Mouse (Mus musculus): ENCODE results near the gene Hspa2. TPM values are rescaled to one million over a fixed set of nuclear protein-coding genes. Genes with fewer than 3 reads are reported as not detected.

Gene Hspa2
- polyA plus RNA-seq (2016; fragmentation: Nextera tagmentation; extraction: Ambion mirVana), result 4.8 and 4.9 TPM in 2 replicates

- H3K27ac ChIP-seq, result peak within 1 kb of the TSS; percentile 92
- H3K4me3 ChIP-seq, result peak within 1 kb of the TSS; percentile 79
- no peaks in the 10 kb centered on the region for H3K36me3 ChIP-seq
- peaks cover 35% of the 10 kb centered on the region for H3K4me1 ChIP-seq
- H3K9me3 ChIP-seq (replicated peaks), result no peaks in the 10 kb centered on the region
- under 1% methylated on average over 54 of the region's 54 CpGs for WGBS
- peaks cover 53% of the 10 kb centered on the region for H3K27me3 ChIP-seq (ENCODE audit: low read depth, poor library complexity, severe bottlenecking)
- peak; percentile 97 for DNase-seq (ENCODE audit: low spot score)
Observed at GRCm38 (mm10) chr12:76403886-76404537, at the start of gene Hspa2. Gene Hspa2 (plus strand): TSS chr12:76404176.

- no peak for DNase-seq (ENCODE audit: low spot score)
- H3K27ac ChIP-seq, result no peak overlapping the region
- H3K4me1 ChIP-seq, result peaks cover 8% of the 10 kb centered on the region
- no peaks in the 10 kb centered on the region for H3K9me3 ChIP-seq (replicated peaks)
- WGBS, result 73% methylated on average over 1 of the region's 1 CpGs
- H3K36me3 ChIP-seq, result peaks cover 24% of the 10 kb centered on the region
- no peak overlapping the region for H3K4me3 ChIP-seq
- H3K27me3 ChIP-seq (ENCODE audit: low read depth, poor library complexity, severe bottlenecking), result no peaks in the 10 kb centered on the region
Observed at GRCm38 (mm10) chr12:76360868-76361267, 43.1 kb upstream of the Hspa2 start.

GRCm38 (mm10) chr12:76361405-76362302 lies 42.3 kb upstream of the Hspa2 start:
- Histone ChIP-seq H3K9me3 (replicated peaks) (no peaks in the 10 kb centered on the region), H3K27ac (no peak overlapping the region), H3K4me3 (no peak overlapping the region), H3K4me1 (peaks cover 8% of the 10 kb centered on the region), H3K36me3 (peaks cover 24% of the 10 kb centered on the region), H3K27me3 (ENCODE audit: low read depth, poor library complexity, severe bottlenecking) (no peaks in the 10 kb centered on the region)
- DNase-seq (ENCODE audit: low spot score), result no peak
- 77% methylated on average over 9 of the region's 9 CpGs for WGBS

GRCm38 (mm10) chr12:76362303-76362676 lies 41.7 kb upstream of the Hspa2 start:
- 85% methylated on average over 9 of the region's 9 CpGs for WGBS

GRCm38 (mm10) chr12:76366276-76366675 lies 37.7 kb upstream of the Hspa2 start:
- no peaks in the 10 kb centered on the region for H3K27me3 ChIP-seq (ENCODE audit: low read depth, poor library complexity, severe bottlenecking)
- H3K36me3 ChIP-seq, result peaks cover 14% of the 10 kb centered on the region
- peaks cover 34% of the 10 kb centered on the region for H3K4me1 ChIP-seq
- no peaks in the 10 kb centered on the region for H3K9me3 ChIP-seq (replicated peaks)
- no peak overlapping the region for H3K27ac ChIP-seq
- H3K4me3 ChIP-seq, result no peak overlapping the region
- DNase-seq (ENCODE audit: low spot score), result peak; percentile 2
- 86% methylated on average over 3 of the region's 3 CpGs for WGBS

More at GRCm38 (mm10) chr12:76362303-76362676, 41.7 kb upstream of the Hspa2 start:
- Histone ChIP-seq H3K4me3 (no peak overlapping the region), H3K9me3 (replicated peaks) (no peaks in the 10 kb centered on the region), H3K27ac (no peak overlapping the region), H3K27me3 (ENCODE audit: low read depth, poor library complexity, severe bottlenecking) (no peaks in the 10 kb centered on the region), H3K4me1 (peaks cover 15% of the 10 kb centered on the region), H3K36me3 (peaks cover 19% of the 10 kb centered on the region)
- no peak for DNase-seq (ENCODE audit: low spot score)

GRCm38 (mm10) chr12:76367096-76367995 lies 36.6 kb upstream of the Hspa2 start:
- WGBS, result 17% methylated on average over 14 of the region's 14 CpGs
- Histone ChIP-seq H3K4me1 (peaks cover 36% of the 10 kb centered on the region), H3K9me3 (replicated peaks) (no peaks in the 10 kb centered on the region), H3K27ac (no peak overlapping the region), H3K36me3 (peaks cover 9% of the 10 kb centered on the region), H3K27me3 (ENCODE audit: low read depth, poor library complexity, severe bottlenecking) (no peaks in the 10 kb centered on the region), H3K4me3 (peak overlapping the region; percentile 99)
- DNase-seq (ENCODE audit: low spot score), result peak; percentile 64

GRCm38 (mm10) chr12:76368201-76368789 lies 35.7 kb upstream of the Hspa2 start:
- Histone ChIP-seq H3K27me3 (ENCODE audit: low read depth, poor library complexity, severe bottlenecking) (no peaks in the 10 kb centered on the region), H3K4me1 (peaks cover 44% of the 10 kb centered on the region), H3K36me3 (peaks cover 6% of the 10 kb centered on the region), H3K9me3 (replicated peaks) (no peaks in the 10 kb centered on the region), H3K4me3 (peak overlapping the region; percentile 99), H3K27ac (peak overlapping the region; percentile 100)
- DNase-seq (ENCODE audit: low spot score), result peak; percentile 38
- 4% methylated on average over 9 of the region's 9 CpGs for WGBS

GRCm38 (mm10) chr12:76368790-76369205 lies 35.2 kb upstream of the Hspa2 start:
- Histone ChIP-seq H3K27ac (peak overlapping the region; percentile 100), H3K9me3 (replicated peaks) (no peaks in the 10 kb centered on the region), H3K4me1 (peaks cover 44% of the 10 kb centered on the region), H3K27me3 (ENCODE audit: low read depth, poor library complexity, severe bottlenecking) (no peaks in the 10 kb centered on the region), H3K36me3 (peaks cover 6% of the 10 kb centered on the region), H3K4me3 (peak overlapping the region; percentile 99)
- WGBS, result 1% methylated on average over 26 of the region's 26 CpGs
- peak; percentile 71 for DNase-seq (ENCODE audit: low spot score)

GRCm38 (mm10) chr12:76369206-76369977 lies 34.6 kb upstream of the Hspa2 start, which contains the start of gene Zbtb25:
Gene Zbtb25 (minus strand): TSS chr12:76369602.
- H3K27ac ChIP-seq, result peak within 1 kb of the TSS; percentile 100
- H3K36me3 ChIP-seq, result peaks cover under 1% of the 10 kb centered on the region; the same call in 1 of the 2 replicates
- WGBS, result under 1% methylated on average over 96 of the region's 96 CpGs
- H3K27me3 ChIP-seq (ENCODE audit: low read depth, poor library complexity, severe bottlenecking), result no peaks in the 10 kb centered on the region
- peak; percentile 88 for DNase-seq (ENCODE audit: low spot score)
- peak within 1 kb of the TSS; percentile 99 for H3K4me3 ChIP-seq
- H3K4me1 ChIP-seq, result peaks cover 50% of the 10 kb centered on the region
- no peaks in the 10 kb centered on the region for H3K9me3 ChIP-seq (replicated peaks)

- H3K27me3 ChIP-seq (ENCODE audit: low read depth, poor library complexity, severe bottlenecking), result no peaks in the 10 kb centered on the region
- peak within 1 kb of the TSS; percentile 100 for H3K27ac ChIP-seq
- H3K4me1 ChIP-seq, result peaks cover 53% of the 10 kb centered on the region
- whole genome bisulfite sequencing, result under 1% methylated on average over 99 of the region's 99 CpGs
- H3K4me3 ChIP-seq, result peak within 1 kb of the TSS; percentile 99
- peak; percentile 90 for DNase-seq (ENCODE audit: low spot score)
- no peaks in the 10 kb centered on the region for H3K9me3 ChIP-seq (replicated peaks)
- no peaks in the 10 kb centered on the region for H3K36me3 ChIP-seq
Observed at GRCm38 (mm10) chr12:76369978-76370830, 33.8 kb upstream of the Hspa2 start, which contains the start of gene Zbtb1. Gene Zbtb1 (plus strand): TSS chr12:76370266.
